Mouse (Mus musculus) limb, embryonic 14.5 days (tissue): ENCODE results near the gene Fmod. TPM values are rescaled to one million over a fixed set of nuclear protein-coding genes. Genes with fewer than 3 reads are reported as not detected.

Experiments
- ATAC-seq: fragments of 200-750 bp; cut with Nextera tagmentation; 2 replicates; pipeline ENCODE4 v1.8.0; 2017; ENCODE audit warnings: low read depth, moderate number of reproducible peaks, moderate TSS enrichment; ENCODE audit not compliant: low FRiP score
- DNase-seq: peaks from one replicate; pipeline ENCODE4 v3.0.0-alpha.2; 2015; ENCODE audit warnings: low spot score
- H3K27ac ChIP-seq: fragments of 300-500 bp; sonication (generic); replicated peaks from 2 replicates; pipeline ENCODE4 v1.5.1; 2014; ENCODE audit warnings: low read depth, mild to moderate bottlenecking, low read length, moderate library complexity, mixed read lengths
- H3K27me3 ChIP-seq: fragments of 300-500 bp; sonication (generic); 2 replicates; pipeline ENCODE4 v1.6.1; 2014; ENCODE audit warnings: low read length, mixed read lengths; ENCODE audit not compliant: control insufficient read depth, insufficient read depth
- H3K36me3 ChIP-seq: fragments of 300-500 bp; sonication (generic); 2 replicates; pipeline ENCODE4 v1.6.1; 2014; ENCODE audit warnings: mild to moderate bottlenecking, low read length, moderate library complexity, mixed read lengths; ENCODE audit not compliant: control insufficient read depth, insufficient read depth
- H3K4me1 ChIP-seq: fragments of 300-500 bp; sonication (generic); 2 replicates; pipeline ENCODE4 v1.6.1; 2014; ENCODE audit warnings: antibody characterized with exemption, low read length, mixed read lengths; ENCODE audit not compliant: control insufficient read depth, insufficient read depth
- H3K4me2 ChIP-seq: fragments of 300-500 bp; sonication (generic); replicated peaks from 2 replicates; pipeline ENCODE4 v1.6.1; 2014; ENCODE audit warnings: low read depth, mild to moderate bottlenecking, low read length, moderate library complexity; ENCODE audit not compliant: severe bottlenecking
- H3K4me3 ChIP-seq: fragments of 300-500 bp; sonication (generic); replicated peaks from 2 replicates; pipeline ENCODE4 v1.5.1; 2014; ENCODE audit warnings: low read length
- H3K9ac ChIP-seq: fragments of 300-500 bp; sonication (generic); 2 replicates; pipeline ENCODE4 v1.6.1; 2014; ENCODE audit warnings: mild to moderate bottlenecking, low read depth, low read length, moderate library complexity; ENCODE audit not compliant: severe bottlenecking
- H3K9me3 ChIP-seq: fragments of 300-500 bp; sonication (generic); 2 replicates; pipeline ENCODE4 v1.6.1; 2016; ENCODE audit warnings: low read length; ENCODE audit not compliant: control insufficient read depth
- POLR2A ChIP-seq: fragments of 200-500 bp; IDR thresholded peaks from 2 replicates; pipeline ENCODE4 v1.8.0; 2012; ENCODE audit warnings: inconsistent platforms, mild to moderate bottlenecking, moderate library complexity, borderline replicate concordance; ENCODE audit not compliant: insufficient read depth, insufficient read length; ENCODE audit errors: extremely low read depth
- WGBS: fragments of 180-500 bp; shearing (Covaris S2); extraction: QIAGEN DNeasy Blood & Tissue Kit; methylation state at CpG from one replicate; pipeline ENCODE4 v1.1.7; 2014; 5-methylcytosine and 5-hydroxymethylcytosine counted together
- polyA plus RNA-seq, 2 experiments: library from polyadenylated mRNA; depleted of rRNA in 1 of 2; stranded (reverse) in 1 of 2; unstranded in 1 of 2; fragments of >200 nt; fragmentation: Nextera tagmentation in 1 of 2; extraction: Ambion mirVana in 1 of 2; gene quantifications; 2 replicates each; pipeline versions ENCODE4 v1.2.1 to v1.2.3; 2012 to 2014

The Fmod gene
- polyA plus RNA-seq, 2 experiments, result 75.1 to 86.7 TPM

- Histone ChIP-seq H3K36me3 (no peaks in the 10 kb centered on the region), H3K27me3 (no peaks in the 10 kb centered on the region), H3K27ac (peak overlapping the region; percentile 77), H3K4me2 (peak overlapping the region; percentile 28), H3K4me1 (peaks cover 28% of the 10 kb centered on the region), H3K9ac (peak overlapping the region; percentile 1; the same call in 1 of the 2 replicates), H3K4me3 (peak overlapping the region; percentile 29), H3K9me3 (no peaks in the 10 kb centered on the region)
- 87% methylated on average over 4 of the region's 4 CpGs for WGBS
- TF ChIP-seq POLR2A, result no peak
- no peak for DNase-seq
- no peak for ATAC-seq
These were observed 1.3 kb downstream of the Fmod start for GRCm38 (mm10) chr1:134038336-134038735.

- WGBS, result 84% methylated on average over 2 of the region's 2 CpGs
- Histone ChIP-seq H3K27me3 (no peaks in the 10 kb centered on the region), H3K36me3 (no peaks in the 10 kb centered on the region), H3K9me3 (no peaks in the 10 kb centered on the region), H3K4me2 (no peak overlapping the region), H3K4me3 (no peak overlapping the region), H3K9ac (no peak overlapping the region), H3K27ac (no peak overlapping the region), H3K4me1 (peaks cover 34% of the 10 kb centered on the region)
- no peak for DNase-seq
- no peak for ATAC-seq
- TF ChIP-seq POLR2A, result no peak
These were observed 2.3 kb downstream of the Fmod start for GRCm38 (mm10) chr1:134039361-134039760.

GRCm38 (mm10) chr1:134041900-134042299 lies 4.8 kb downstream of the Fmod start:
- H3K4me2 ChIP-seq, result no peak overlapping the region
- H3K4me1 ChIP-seq, result peaks cover 26% of the 10 kb centered on the region
- H3K9me3 ChIP-seq, result no peaks in the 10 kb centered on the region
- H3K27ac ChIP-seq, result no peak overlapping the region
- WGBS, result 57% methylated on average over 2 of the region's 2 CpGs
- H3K36me3 ChIP-seq, result no peaks in the 10 kb centered on the region
- no peak for DNase-seq
- peak overlapping the region; percentile 1; the same call in 1 of the 2 replicates for H3K9ac ChIP-seq
- TF ChIP-seq POLR2A, result no peak
- H3K27me3 ChIP-seq, result no peaks in the 10 kb centered on the region
- ATAC-seq, result no peak
- no peak overlapping the region for H3K4me3 ChIP-seq

GRCm38 (mm10) chr1:134042341-134042740 lies 5.3 kb downstream of the Fmod start:
- no peak overlapping the region for H3K4me2 ChIP-seq
- H3K9ac ChIP-seq, result no peak overlapping the region; the same call in 1 of the 2 replicates
- TF ChIP-seq POLR2A, result no peak
- no peak overlapping the region for H3K4me3 ChIP-seq
- peaks cover 21% of the 10 kb centered on the region for H3K4me1 ChIP-seq
- no peaks in the 10 kb centered on the region for H3K36me3 ChIP-seq
- no peaks in the 10 kb centered on the region for H3K9me3 ChIP-seq
- H3K27ac ChIP-seq, result no peak overlapping the region
- H3K27me3 ChIP-seq, result no peaks in the 10 kb centered on the region
- ATAC-seq, result no peak
- whole genome bisulfite sequencing, result 36% methylated on average over 1 of the region's 1 CpGs
- no peak for DNase-seq

GRCm38 (mm10) chr1:134044805-134045204 lies 7.8 kb downstream of the Fmod start:
- Histone ChIP-seq H3K4me2 (no peak overlapping the region), H3K9me3 (no peaks in the 10 kb centered on the region), H3K27me3 (no peaks in the 10 kb centered on the region), H3K36me3 (no peaks in the 10 kb centered on the region), H3K27ac (no peak overlapping the region), H3K9ac (no peak overlapping the region), H3K4me1 (peaks cover 12% of the 10 kb centered on the region), H3K4me3 (no peak overlapping the region)
- ATAC-seq (no peak), DNase-seq (no peak)
- 90% methylated on average over 6 of the region's 6 CpGs for WGBS
- TF ChIP-seq POLR2A, result no peak

GRCm38 (mm10) chr1:134045971-134046370 lies 8.9 kb downstream of the Fmod start:
- peak; percentile 60; the same call in 1 of the 2 replicates for ATAC-seq
- 0 out of 2 replicates have a peak, but pooled peaks have one; percentile 14 for TF ChIP-seq POLR2A
- WGBS, result 2% methylated on average over 6 of the region's 9 CpGs
- Histone ChIP-seq H3K4me3 (peak overlapping the region; percentile 15; the same call in 1 of the 2 replicates), H3K36me3 (no peaks in the 10 kb centered on the region), H3K9ac (peak overlapping the region; percentile 38; the same call in 1 of the 2 replicates), H3K4me2 (peak overlapping the region; percentile 51), H3K27me3 (no peaks in the 10 kb centered on the region), H3K4me1 (peaks cover 12% of the 10 kb centered on the region), H3K27ac (no peak overlapping the region), H3K9me3 (no peaks in the 10 kb centered on the region)
- peak; percentile 72 for DNase-seq
